In genomic region chr12:103659171-103659570, GRCm38 (mm10) we compare ENCODE assay signal across 31 mouse cellular contexts. TPM values are rescaled to one million over a fixed set of nuclear protein-coding genes. Genes with fewer than 3 reads are reported as not detected.
A peak's percentile ranks its signal among the peaks of the same experiment; 100 is the strongest.
DNase-seq lines count a peak whose midpoint lies in the region; TF ChIP-seq lines count a peak whose summit lies in the region.
"Had no signal": no experiment of that assay in that cellular context is flagged by ENCODE, and none has a peak within 500 bp of the region (broad histone marks: within the 10 kb centered on the region; RNA-seq: fewer than 3 reads in every experiment).

No protein-coding gene starts in this region.

- DNase-seq in adrenal gland, adult 2 months: peak; percentile 42
- DNase-seq in adrenal gland, postnatal 4 days (ENCODE audit: low spot score in 2 of 2): no peak
- DNase-seq in cerebellum, postnatal 10 days: peak; percentile 5 to 12
- no peak for DNase-seq in cerebellum, adult 11-12 months
- peak; percentile 55 for DNase-seq in heart, adult 11 months
- no peak for DNase-seq in heart, postnatal 36 days
- DNase-seq in liver, adult 2 months (ENCODE audit: extremely low read depth, low read depth, low spot score): peak; percentile 98
- DNase-seq in liver: no peak
- DNase-seq: adrenal gland, adult 8-10 months; cerebellum, adult 2 months; cerebellum, adult 9-11 months; cerebellum, postnatal 36 days; embryo, embryonic 11 days; gastrocnemius, postnatal 25 days; heart, postnatal 10 days had no signal

- no peak overlapping the region for H3K4me3 ChIP-seq in liver, adult 2 months (ENCODE audit: insufficient read depth, low read depth, low read length)
- H3K4me3 ChIP-seq: embryonic facial prominence, embryonic 10.5 days; embryonic facial prominence, embryonic 13.5 days; erythroblast, embryonic 14.5 days; forebrain, embryonic 12.5 days; forebrain, embryonic 15.5 days; heart, embryonic 12.5 days; heart, embryonic 15.5 days; hindbrain, embryonic 12.5 days; hindbrain, embryonic 15.5 days had no signal

- no peak overlapping the region for H3K9ac ChIP-seq in liver, adult 2 months (ENCODE audit: low read depth, low read length)
- H3K9ac ChIP-seq: embryonic facial prominence, embryonic 13.5 days; forebrain, embryonic 12.5 days; forebrain, embryonic 15.5 days; heart, embryonic 12.5 days; heart, embryonic 15.5 days; hindbrain, embryonic 12.5 days; hindbrain, embryonic 15.5 days had no signal

- no peaks in the 10 kb centered on the region for H3K27me3 ChIP-seq in liver, adult 2 months (ENCODE audit: control insufficient read depth, insufficient read depth, low read length)
- H3K27me3 ChIP-seq: embryonic facial prominence, embryonic 13.5 days; forebrain, embryonic 12.5 days; forebrain, embryonic 15.5 days; heart, embryonic 12.5 days; heart, embryonic 15.5 days; hindbrain, embryonic 12.5 days; hindbrain, embryonic 15.5 days had no signal

- peaks cover under 1% of the 10 kb centered on the region; the same call in 1 of the 2 replicates for H3K36me3 ChIP-seq in liver, adult 2 months (ENCODE audit: control insufficient read depth, insufficient read depth, low read length)
- H3K36me3 ChIP-seq: embryonic facial prominence, embryonic 10.5 days; embryonic facial prominence, embryonic 13.5 days; forebrain, embryonic 12.5 days; forebrain, embryonic 15.5 days; heart, embryonic 12.5 days; heart, embryonic 15.5 days; hindbrain, embryonic 12.5 days; hindbrain, embryonic 15.5 days had no signal

- intact Hi-C loops in heart, postnatal 36 days (cut with DNase I): no loop called here

- TF ChIP-seq CTCF in liver, adult 2 months (IDR thresholded peaks at IDR 0.05; ENCODE audit: low read depth, low read length): no peak

- no peaks in the 10 kb centered on the region for H3K79me2 ChIP-seq in liver, adult 2 months (ENCODE audit: control insufficient read depth, insufficient read depth, low read length)

- TF ChIP-seq POLR2A in liver, adult 2 months (IDR thresholded peaks at IDR 0.05; ENCODE audit: extremely low read depth, insufficient read depth, low read length): no peak

- peaks cover 41% of the 10 kb centered on the region for H3K4me1 ChIP-seq in liver, adult 2 months (ENCODE audit: control insufficient read depth, insufficient read depth, low read length)
- H3K4me1 ChIP-seq: embryonic facial prominence, embryonic 10.5 days; embryonic facial prominence, embryonic 13.5 days; forebrain, embryonic 12.5 days; forebrain, embryonic 15.5 days; heart, embryonic 12.5 days; heart, embryonic 15.5 days; hindbrain, embryonic 12.5 days; hindbrain, embryonic 15.5 days had no signal

- peak overlapping the region; percentile 93 for H3K27ac ChIP-seq in liver, adult 2 months (replicated peaks; ENCODE audit: insufficient read depth, low read depth, low read length)
- H3K27ac ChIP-seq: embryonic facial prominence, embryonic 10.5 days; embryonic facial prominence, embryonic 13.5 days; forebrain, embryonic 12.5 days; forebrain, embryonic 15.5 days; heart, embryonic 15.5 days; hindbrain, embryonic 12.5 days; hindbrain, embryonic 15.5 days had no signal

- 21% methylated on average over 2 of the region's 2 CpGs for WGBS in liver, adult 2 months

RNA-seq across cellular contexts. Expression of gene Serpina6, which starts 2.2 kb away (rescaled TPM):
- 1 to 10 TPM; 1.7 to 5.4 TPM for total RNA-seq in adrenal gland, adult 2 months (2021)
- 0.27 and 1.3 TPM in 2 replicates for polyA plus RNA-seq in adrenal gland, adult 2 months (2012; rRNA removed)
- total RNA-seq in adrenal gland, postnatal 4 days (2021): 1 to 10 TPM in 1 of 2 experiments, under 1 TPM in 1; 0.76 to 3.0 TPM
- not detected for total RNA-seq in heart, postnatal 36 days (2021)
- 256 and 388 TPM in 2 replicates for total RNA-seq in liver, adult 2 months (2014; rRNA removed)
- 227 and 246 TPM in 2 replicates for polyA plus RNA-seq in liver, adult 2 months (2012; rRNA removed)
- total RNA-seq: ES-E14; gastrocnemius, postnatal 25 days; granulocyte monocyte progenitor cell, adult 5-6 weeks; heart, adult 8-10 months; heart, postnatal 10 days; hematopoietic stem cell, adult 5-6 weeks had no signal
- polyA plus RNA-seq: activated CD4-positive, CD25-positive, alpha-beta regulatory T cell, adult 4 months; cerebellum, adult 2 months; cortical plate, adult 2 months; embryonic facial prominence, embryonic 10.5 days; embryonic facial prominence, embryonic 13.5 days; forebrain, embryonic 12.5 days; forebrain, embryonic 15.5 days; hindbrain, embryonic 12.5 days; intestine, postnatal 0 days had no signal

RNA-seq across cellular contexts. Expression of gene Serpina16, which starts 16.8 kb away (rescaled TPM):
- total RNA-seq in adrenal gland, adult 2 months (2021): not detected
- 0.10 TPM in 1 of 2 replicates, not detected in the other for polyA plus RNA-seq in adrenal gland, adult 2 months (2012; rRNA removed)
- not detected for total RNA-seq in adrenal gland, postnatal 4 days (2021)
- not detected for total RNA-seq in heart, postnatal 36 days (2021)
- not detected in 2 replicates for total RNA-seq in liver, adult 2 months (2014; rRNA removed)
- not detected in 2 replicates for polyA plus RNA-seq in liver, adult 2 months (2012; rRNA removed)
- total RNA-seq: ES-E14; gastrocnemius, postnatal 25 days; granulocyte monocyte progenitor cell, adult 5-6 weeks; heart, adult 8-10 months; heart, postnatal 10 days; hematopoietic stem cell, adult 5-6 weeks had no signal
- polyA plus RNA-seq: activated CD4-positive, CD25-positive, alpha-beta regulatory T cell, adult 4 months; cerebellum, adult 2 months; cortical plate, adult 2 months; embryonic facial prominence, embryonic 10.5 days; embryonic facial prominence, embryonic 13.5 days; erythroblast, embryonic 14.5 days; forebrain, embryonic 12.5 days; forebrain, embryonic 15.5 days; heart, embryonic 12.5 days; heart, embryonic 15.5 days; hindbrain, embryonic 12.5 days; hindbrain, embryonic 15.5 days; intestine, postnatal 0 days had no signal

RNA-seq across cellular contexts. Expression of gene Serpina10, which starts 27.9 kb away (rescaled TPM):
- total RNA-seq in adrenal gland, adult 2 months (2021): under 1 TPM in 1 of 2 experiments, not detected in 1; 0.46 TPM
- not detected in 2 replicates for polyA plus RNA-seq in adrenal gland, adult 2 months (2012; rRNA removed)
- 10 to 100 TPM in 1 of 2 experiments, 1 to 10 TPM in 1; 1.5 to 11.8 TPM for total RNA-seq in adrenal gland, postnatal 4 days (2021)
- not detected for total RNA-seq in heart, postnatal 36 days (2021)
- total RNA-seq in liver, adult 2 months (2014; rRNA removed): 204 and 223 TPM in 2 replicates
- 74.7 and 83.9 TPM in 2 replicates for polyA plus RNA-seq in liver, adult 2 months (2012; rRNA removed)
- total RNA-seq: ES-E14; gastrocnemius, postnatal 25 days; granulocyte monocyte progenitor cell, adult 5-6 weeks; heart, adult 8-10 months; heart, postnatal 10 days; hematopoietic stem cell, adult 5-6 weeks had no signal
- polyA plus RNA-seq: activated CD4-positive, CD25-positive, alpha-beta regulatory T cell, adult 4 months; cerebellum, adult 2 months; embryonic facial prominence, embryonic 10.5 days; erythroblast, embryonic 14.5 days; forebrain, embryonic 12.5 days; heart, embryonic 15.5 days; hindbrain, embryonic 12.5 days had no signal

RNA-seq across cellular contexts. Expression of gene Serpina1f, which starts 36.2 kb away (rescaled TPM):
- not detected for total RNA-seq in adrenal gland, adult 2 months (2021)
- not detected in 2 replicates for polyA plus RNA-seq in adrenal gland, adult 2 months (2012; rRNA removed)
- total RNA-seq in adrenal gland, postnatal 4 days (2021): not detected
- not detected for total RNA-seq in heart, postnatal 36 days (2021)
- total RNA-seq in liver, adult 2 months (2014; rRNA removed): not detected in 2 replicates
- not detected in 2 replicates for polyA plus RNA-seq in liver, adult 2 months (2012; rRNA removed)
- total RNA-seq: adrenal gland, adult 8-10 months; ES-E14; gastrocnemius, postnatal 25 days; granulocyte monocyte progenitor cell, adult 5-6 weeks; heart, adult 8-10 months; heart, postnatal 10 days; hematopoietic stem cell, adult 5-6 weeks had no signal
- polyA plus RNA-seq: activated CD4-positive, CD25-positive, alpha-beta regulatory T cell, adult 4 months; cerebellum, adult 2 months; cortical plate, adult 2 months; embryonic facial prominence, embryonic 10.5 days; embryonic facial prominence, embryonic 13.5 days; erythroblast, embryonic 14.5 days; forebrain, embryonic 12.5 days; forebrain, embryonic 15.5 days; heart, embryonic 12.5 days; heart, embryonic 15.5 days; hindbrain, embryonic 12.5 days; hindbrain, embryonic 15.5 days had no signal

Comparison
In these comparisons a context has a peak if more than half of its experiments do, and no peak if none do; other contexts are left out.
1. DNase-seq: peak in adrenal gland, adult 2 months (single experiment), cerebellum, postnatal 10 days (2 of 2), heart, adult 11 months (single experiment) and liver, adult 2 months (single experiment); none in adrenal gland, postnatal 4 days (0 of 2), cerebellum, adult 11-12 months (single experiment), heart, postnatal 36 days (0 of 2) and liver (single experiment).
2. RNA of gene Serpina6, which starts 2.2 kb away (total RNA-seq): 256 to 388 TPM in liver, adult 2 months; 1.7 to 5.4 TPM in adrenal gland, adult 2 months, 0.76 to 3.0 TPM in adrenal gland, postnatal 4 days and not detected in heart, postnatal 36 days; every median in the first group is over 10 times any median in the second.
3. RNA of gene Serpina10, which starts 27.9 kb away (total RNA-seq): 204 to 223 TPM in liver, adult 2 months; 1.5 to 11.8 TPM in adrenal gland, postnatal 4 days, 0.46 TPM in adrenal gland, adult 2 months and not detected in heart, postnatal 36 days; every median in the first group is over 10 times any median in the second.